Mouse (Mus musculus) heart, postnatal 0 days (tissue): Measurements from ENCODE around the gene Slc25a10. TPM values are rescaled to one million over a fixed set of nuclear protein-coding genes. Genes with fewer than 3 reads are reported as not detected.

Source experiments
- ATAC-seq: fragments of 200-750 bp; cut with Nextera tagmentation; 2 replicates; pipeline ENCODE4 v1.8.0; 2017; ENCODE audit warnings: low read depth, moderate number of reproducible peaks, moderate library complexity; ENCODE audit not compliant: insufficient read depth
- DNase-seq: peaks from one replicate; pipeline ENCODE4 v3.0.0-alpha.2; 2016; ENCODE audit warnings: low spot score
- H3K27ac ChIP-seq: fragments of 300-500 bp; sonication (generic); 2 replicates; pipeline ENCODE4 v1.5.1; 2014; ENCODE audit warnings: low read depth, mild to moderate bottlenecking
- H3K27me3 ChIP-seq: fragments of 300-500 bp; sonication (generic); 2 replicates; pipeline ENCODE4 v1.6.1; 2014; ENCODE audit warnings: low read length, mixed read lengths; ENCODE audit not compliant: control insufficient read depth, insufficient read depth
- H3K36me3 ChIP-seq: fragments of 300-500 bp; sonication (generic); replicated peaks from 2 replicates; pipeline ENCODE4 v1.6.1; 2014; ENCODE audit warnings: low read length, mixed read lengths; ENCODE audit not compliant: control insufficient read depth, insufficient read depth
- H3K4me1 ChIP-seq: fragments of 300-500 bp; sonication (generic); 2 replicates; pipeline ENCODE4 v1.6.1; 2014; ENCODE audit warnings: antibody characterized with exemption; ENCODE audit not compliant: control insufficient read depth, insufficient read depth
- H3K4me2 ChIP-seq: fragments of 300-500 bp; sonication (generic); 2 replicates; pipeline ENCODE4 v1.6.1; 2014; ENCODE audit warnings: low read depth, mild to moderate bottlenecking, low read length, moderate library complexity
- H3K4me3 ChIP-seq: fragments of 300-500 bp; sonication (generic); 2 replicates; pipeline ENCODE4 v1.5.1; 2014; ENCODE audit warnings: low read depth, low read length
- H3K9ac ChIP-seq: fragments of 300-500 bp; sonication (generic); replicated peaks from 2 replicates; pipeline ENCODE4 v1.6.1; 2014; ENCODE audit warnings: low read depth, low read length, mixed read lengths
- H3K9me3 ChIP-seq: fragments of 300-500 bp; sonication (generic); replicated peaks from 2 replicates; pipeline ENCODE4 v1.6.1; 2016; ENCODE audit warnings: low read length; ENCODE audit not compliant: control insufficient read depth
- CTCF ChIP-seq: IDR thresholded peaks from 2 replicates; pipeline ENCODE4 v1.5.1; 2016; ENCODE audit warnings: antibody characterized with exemption, control low read depth, low read depth
- EP300 ChIP-seq: IDR thresholded peaks from 2 replicates; pipeline ENCODE4 v1.6.1; 2016; ENCODE audit warnings: antibody characterized with exemption, low read depth
- WGBS: fragments of 180-500 bp; shearing (Covaris S2); extraction: QIAGEN DNeasy Blood & Tissue Kit; methylation state at CpG from one replicate; pipeline ENCODE4 v1.1.7; 2014; 5-methylcytosine and 5-hydroxymethylcytosine counted together
- polyA plus RNA-seq: library from polyadenylated mRNA; unstranded; fragments of >200 nt; fragmentation: Nextera tagmentation; extraction: Ambion mirVana; gene quantifications from 2 replicates; pipeline ENCODE4 v1.2.1, GENCODE M21; 2015
- total RNA-seq: library from RNA; depleted of rRNA; stranded (reverse); fragments of >200 nt; gene quantifications from 2 replicates; pipeline ENCODE4 v1.2.3, GENCODE M21; 2014; ENCODE audit warnings: low replicate concordance

Gene Slc25a10
- total and polyA plus RNA-seq, 2 experiments from 2014 or later, result 33.8 to 74.3 TPM

DNA sequence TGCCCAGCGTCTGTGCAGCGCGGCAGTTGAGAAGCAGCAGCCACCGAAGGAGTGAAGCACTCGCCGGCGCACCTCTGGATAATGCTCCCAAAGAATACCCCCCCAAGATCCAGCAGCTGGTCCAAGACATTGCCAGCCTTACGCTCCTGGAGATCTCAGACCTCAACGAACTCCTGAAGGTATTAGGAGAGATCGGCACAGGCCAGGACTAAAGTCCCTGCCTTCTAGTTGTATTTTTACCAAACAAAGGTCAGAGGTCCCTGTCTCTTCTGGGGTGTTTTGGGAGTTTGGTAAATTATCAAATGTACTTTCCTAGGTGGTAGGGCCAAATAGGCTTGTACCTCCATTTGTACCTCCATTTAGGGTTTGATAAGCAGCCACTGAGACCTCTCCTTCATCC, 6.4 kb upstream of the Slc25a10 start:
- DNase-seq (no peak), ATAC-seq (no peak)
- Histone ChIP-seq H3K27ac (peak overlapping the region; percentile 81), H3K9ac (peak overlapping the region; percentile 91), H3K27me3 (no peaks in the 10 kb centered on the region), H3K4me3 (peak overlapping the region; percentile 97), H3K36me3 (peaks cover 61% of the 10 kb centered on the region), H3K4me1 (peaks cover 12% of the 10 kb centered on the region), H3K4me2 (peak overlapping the region; percentile 84), H3K9me3 (no peaks in the 10 kb centered on the region)
- TF ChIP-seq CTCF, result no peak
- no peak for TF ChIP-seq EP300
- 6% methylated on average over 10 of the region's 10 CpGs for WGBS

DNA sequence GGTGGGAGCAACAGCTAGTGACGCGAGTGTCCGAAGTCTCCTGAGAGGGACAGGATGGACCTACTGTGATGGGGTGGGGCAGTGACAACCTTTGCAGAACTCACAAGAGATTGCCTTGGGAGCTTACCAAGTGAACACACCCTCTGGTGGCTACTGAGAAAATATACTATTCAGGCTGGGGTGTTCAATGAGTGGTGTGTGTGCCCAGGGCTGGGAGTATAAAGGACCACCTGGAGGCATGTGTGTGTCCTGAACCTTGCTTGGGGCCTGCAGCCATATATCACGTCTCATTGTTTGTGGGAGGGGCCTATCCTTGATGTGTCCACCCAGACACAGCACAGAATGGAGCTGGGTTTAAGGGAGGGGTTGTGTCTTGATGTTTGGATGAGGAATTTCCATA, 3.1 kb upstream of the Slc25a10 start:
- no peaks in the 10 kb centered on the region for H3K27me3 ChIP-seq
- no peak overlapping the region for H3K27ac ChIP-seq
- ATAC-seq (no peak), DNase-seq (no peak)
- no peak overlapping the region for H3K4me2 ChIP-seq
- 70% methylated on average over 4 of the region's 4 CpGs for WGBS
- no peak overlapping the region for H3K4me3 ChIP-seq
- peaks cover 29% of the 10 kb centered on the region for H3K36me3 ChIP-seq
- no peaks in the 10 kb centered on the region for H3K9me3 ChIP-seq
- no peak for TF ChIP-seq CTCF
- no peak for TF ChIP-seq EP300
- no peak overlapping the region for H3K9ac ChIP-seq
- H3K4me1 ChIP-seq, result peaks cover 32% of the 10 kb centered on the region

DNA sequence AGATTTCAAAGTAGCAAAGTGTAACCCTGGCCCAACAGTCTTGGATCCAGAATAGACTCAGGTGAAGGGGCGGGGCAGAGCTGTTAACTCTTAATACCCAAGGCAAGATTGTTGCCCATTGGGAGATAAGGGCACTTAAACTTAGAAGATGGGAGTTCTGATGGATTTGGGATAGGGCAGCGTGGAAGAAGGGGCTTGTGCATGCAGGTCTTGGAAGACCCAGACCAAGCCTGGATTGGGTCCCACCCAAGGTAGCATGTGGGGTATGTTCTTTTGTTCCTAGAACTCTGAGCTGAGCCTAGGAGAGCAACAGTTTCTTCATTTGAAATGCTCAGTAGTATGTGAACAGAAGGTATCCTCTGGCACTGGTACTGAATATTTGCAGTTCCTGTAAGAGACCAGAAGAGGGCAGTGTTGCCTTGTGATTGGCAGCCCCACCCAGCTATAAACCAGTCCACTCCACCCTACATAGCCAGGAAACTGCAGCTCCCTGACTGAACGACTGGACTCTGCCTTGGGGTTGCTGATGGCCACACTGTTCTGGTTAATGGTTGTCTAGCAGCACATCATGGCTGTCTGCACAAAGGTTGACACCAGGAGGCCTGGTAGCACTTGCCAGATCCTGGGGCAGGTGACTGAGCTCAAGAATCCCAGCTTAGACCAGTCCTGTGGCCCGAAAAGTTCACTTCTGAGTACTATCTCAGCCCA, 2.4 kb upstream of the Slc25a10 start:
- WGBS, result 60% methylated on average over 4 of the region's 4 CpGs
- H3K9ac ChIP-seq, result no peak overlapping the region

DNA sequence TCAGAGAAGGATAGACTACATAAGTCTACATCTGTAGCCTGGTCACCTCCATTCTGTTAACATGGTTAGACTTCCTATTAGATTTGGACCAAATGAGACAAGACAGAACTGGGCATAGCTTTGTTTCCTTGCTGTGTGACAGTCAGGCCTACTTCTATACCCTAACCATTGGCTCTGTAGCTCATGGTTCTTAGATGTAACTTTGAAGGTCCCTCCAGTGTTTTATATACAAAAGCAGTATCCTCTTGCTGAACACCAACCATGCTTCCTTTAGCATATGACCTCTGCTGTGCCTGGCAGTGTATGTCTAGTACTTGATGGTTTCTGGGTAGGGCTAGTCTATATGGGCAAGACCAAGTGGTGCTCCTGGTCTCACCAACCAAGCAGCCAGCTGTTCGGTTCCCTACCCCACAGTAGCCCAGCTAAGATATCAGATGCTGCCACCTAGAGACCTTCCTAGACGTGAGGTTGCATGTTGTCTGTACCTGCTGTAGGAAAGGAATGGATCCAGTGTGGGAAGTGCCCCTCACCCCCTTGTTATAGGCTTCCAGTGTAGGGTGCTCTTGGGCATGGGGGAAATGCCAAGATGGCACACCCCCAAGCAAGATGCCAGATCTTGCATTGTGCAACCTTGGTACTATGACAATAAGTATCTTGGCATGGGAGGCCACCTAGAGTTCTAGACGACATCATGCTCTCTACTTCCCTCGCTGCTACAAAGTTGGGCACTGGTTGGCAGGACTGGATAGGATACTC, 1.2 kb upstream of the Slc25a10 start:
- no peak overlapping the region for H3K9ac ChIP-seq

More for the DNA sequence above, 2.4 kb upstream of the Slc25a10 start:
- H3K4me1 ChIP-seq, result peaks cover 26% of the 10 kb centered on the region
- no peaks in the 10 kb centered on the region for H3K9me3 ChIP-seq
- H3K27me3 ChIP-seq, result no peaks in the 10 kb centered on the region
- 0 out of 2 replicates have a peak, but pooled peaks have one; percentile 12 for ATAC-seq
- H3K36me3 ChIP-seq, result peaks cover 29% of the 10 kb centered on the region
- TF ChIP-seq CTCF (peak; percentile 88), EP300 (0 out of 2 replicates have a peak, but pooled peaks have one; percentile 38)
- no peak overlapping the region for H3K4me3 ChIP-seq
- peak overlapping the region; percentile 22; the same call in 1 of the 2 replicates for H3K27ac ChIP-seq
- H3K4me2 ChIP-seq, result no peak overlapping the region
- DNase-seq, result peak; percentile 91

DNA sequence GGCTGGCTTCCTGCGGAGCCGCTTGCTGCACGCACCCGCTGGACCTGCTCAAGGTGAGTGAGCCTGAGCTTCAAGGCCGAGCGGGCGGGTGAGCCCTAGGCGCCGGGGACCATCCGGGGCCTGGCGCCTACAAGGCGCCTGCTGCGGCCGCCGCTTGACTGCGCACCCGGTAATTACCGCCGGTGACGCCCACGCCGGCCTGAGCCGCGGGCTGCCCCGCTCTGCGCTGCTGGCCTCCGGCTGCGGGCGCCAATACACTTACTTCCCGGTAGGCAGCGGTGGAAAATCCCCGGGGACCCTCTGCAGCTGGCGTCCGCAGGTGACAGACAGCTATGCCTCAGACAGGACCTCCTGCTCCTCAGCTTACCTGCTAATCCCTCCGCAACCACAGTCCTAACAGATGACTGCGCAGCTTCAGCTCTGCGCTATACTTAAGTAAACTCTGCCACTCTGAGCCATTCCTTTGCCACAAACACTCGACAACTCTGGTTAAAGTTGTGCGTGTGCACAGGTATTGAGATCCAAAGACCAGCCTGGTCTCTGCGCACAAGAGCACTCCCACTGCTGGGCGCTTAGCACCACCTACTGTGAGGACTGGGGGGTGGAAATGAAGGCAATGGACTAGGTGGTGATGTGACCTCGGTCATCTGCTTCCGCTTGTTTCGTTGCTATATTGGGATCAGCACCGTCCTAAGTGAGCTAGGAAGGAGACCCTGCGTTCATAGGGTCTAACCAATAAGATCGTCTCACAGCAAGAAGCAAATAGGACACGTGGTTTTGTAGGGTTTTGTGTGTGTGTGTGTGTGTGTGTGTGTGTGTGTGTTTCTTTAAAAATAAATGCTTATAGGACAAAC, 611 bp downstream of the Slc25a10 start:
- Histone ChIP-seq H3K36me3 (peaks cover 49% of the 10 kb centered on the region), H3K4me1 (peaks cover 19% of the 10 kb centered on the region), H3K4me3 (peak overlapping the region; percentile 95), H3K27ac (peak overlapping the region; percentile 81), H3K27me3 (no peaks in the 10 kb centered on the region), H3K9ac (peak overlapping the region; percentile 73), H3K4me2 (peak overlapping the region; percentile 97), H3K9me3 (no peaks in the 10 kb centered on the region)
- DNase-seq (peak; percentile 80), ATAC-seq (peak; percentile 60)
- 0% methylated on average over 45 of the region's 48 CpGs for WGBS
- TF ChIP-seq CTCF, result peak; percentile 33
- TF ChIP-seq EP300, result no peak

More for the DNA sequence above, 1.2 kb upstream of the Slc25a10 start:
- no peak overlapping the region for H3K27ac ChIP-seq
- H3K36me3 ChIP-seq, result peaks cover 42% of the 10 kb centered on the region
- H3K4me1 ChIP-seq, result peaks cover 24% of the 10 kb centered on the region
- no peaks in the 10 kb centered on the region for H3K27me3 ChIP-seq
- 32% methylated on average over 4 of the region's 4 CpGs for WGBS
- H3K9me3 ChIP-seq, result no peaks in the 10 kb centered on the region
- DNase-seq (no peak), ATAC-seq (no peak)
- H3K4me2 ChIP-seq, result peak overlapping the region; percentile 97; the same call in 1 of the 2 replicates
- no peak overlapping the region for H3K4me3 ChIP-seq
- TF ChIP-seq CTCF, result no peak
- no peak for TF ChIP-seq EP300
